Mouse (Mus musculus): ENCODE measurements around the gene Olfr1394.
"Not testable (repeated sequence)": the region's sequence is repeated elsewhere in the genome, so short reads cannot be mapped to it uniquely, and the experiment has no call there.

Olfr1394 gene

GRCm38 (mm10) chr11:49154077-49154476 lies at the start of gene Olfr1394:
Gene Olfr1394 (plus strand): TSS chr11:49154377.
- no peak for DNase-seq

GRCm38 (mm10) chr11:49105752-49106151 lies 48.4 kb upstream of the Olfr1394 start:
- no peak for DNase-seq

GRCm38 (mm10) chr11:49107650-49108537 lies 46.3 kb upstream of the Olfr1394 start:
- DNase-seq = no peak

- no peak for DNase-seq
Observed at GRCm38 (mm10) chr11:49108833-49109232, 45.3 kb upstream of the Olfr1394 start.

- DNase-seq = no peak
Observed at GRCm38 (mm10) chr11:49111000-49111399, 43.2 kb upstream of the Olfr1394 start.

- DNase-seq = no peak
Observed at GRCm38 (mm10) chr11:49112624-49113219, 41.5 kb upstream of the Olfr1394 start.

GRCm38 (mm10) chr11:49114158-49114557 lies 40.0 kb upstream of the Olfr1394 start:
- no peak for DNase-seq

GRCm38 (mm10) chr11:49114774-49115173 lies 39.4 kb upstream of the Olfr1394 start, which contains the start of gene Olfr1396:
Gene Olfr1396 (minus strand): TSS chr11:49114874.
- DNase-seq = no peak

- no peak for DNase-seq
Observed at GRCm38 (mm10) chr11:49119635-49120034, 34.5 kb upstream of the Olfr1394 start.

GRCm38 (mm10) chr11:49124169-49124568 lies 30.0 kb upstream of the Olfr1394 start:
- DNase-seq = no peak

GRCm38 (mm10) chr11:49141974-49142373 lies 12.2 kb upstream of the Olfr1394 start, which contains the start of gene Olfr1395:
Gene Olfr1395 (plus strand): TSS chr11:49142274.
- no peak for DNase-seq

GRCm38 (mm10) chr11:49156821-49157814 lies 2.9 kb downstream of the Olfr1394 start:
- DNase-seq = no peak

- DNase-seq = no peak
Observed at GRCm38 (mm10) chr11:49168839-49169611, 14.8 kb downstream of the Olfr1394 start.

GRCm38 (mm10) chr11:49170576-49170975 lies 16.4 kb downstream of the Olfr1394 start:
- DNase-seq = no peak

GRCm38 (mm10) chr11:49175345-49175744 lies 21.2 kb downstream of the Olfr1394 start:
- DNase-seq = no peak

GRCm38 (mm10) chr11:49176047-49176779 lies 22.0 kb downstream of the Olfr1394 start:
- DNase-seq = not testable (repeated sequence)

GRCm38 (mm10) chr11:49183172-49183571 lies 29.0 kb downstream of the Olfr1394 start:
- DNase-seq = no peak

GRCm38 (mm10) chr11:49186452-49186851 lies 32.3 kb downstream of the Olfr1394 start:
- no peak for DNase-seq

- DNase-seq = no peak
Observed at GRCm38 (mm10) chr11:49186955-49187488, 32.8 kb downstream of the Olfr1394 start, which contains the start of gene Btnl9. Gene Btnl9 (minus strand): TSS chr11:49187159.

GRCm38 (mm10) chr11:49187701-49188100 lies 33.5 kb downstream of the Olfr1394 start:
- no peak for DNase-seq

- DNase-seq = peak; percentile 28
Observed at GRCm38 (mm10) chr11:49189737-49190136, 35.6 kb downstream of the Olfr1394 start.

Data from cerebellum, adult 11 months (tissue).